Mouse (Mus musculus) c-Kit-negative CD71-positive TER-119-positive erythroid progenitor cells, embryonic 14.5 days (primary cell): ENCODE measurements around the gene Gm3776.
"Not testable (repeated sequence)": the region's sequence is repeated elsewhere in the genome, so short reads cannot be mapped to it uniquely, and the experiment has no call there.

Experiments used
- DNase-seq: peaks from one replicate; pipeline ENCODE4 v3.0.0-alpha.2; 2013; ENCODE audit warnings: low read depth, low spot score

Gm3776 gene

GRCm38 (mm10) chr9:78292462-78292861, 35.5 kb downstream of the Gm3776 start:
- DNase-seq: not testable (repeated sequence)

GRCm38 (mm10) chr9:78293683-78294082, 36.8 kb downstream of the Gm3776 start:
- not testable (repeated sequence) for DNase-seq

GRCm38 (mm10) chr9:78294781-78295180, 37.9 kb downstream of the Gm3776 start:
- DNase-seq: not testable (repeated sequence)

GRCm38 (mm10) chr9:78296089-78296488, 39.2 kb downstream of the Gm3776 start:
- peak; percentile 9 for DNase-seq

- no peak for DNase-seq
These were observed 41.3 kb downstream of the Gm3776 start for GRCm38 (mm10) chr9:78298232-78298631.

GRCm38 (mm10) chr9:78299143-78299542, 42.2 kb downstream of the Gm3776 start:
- not testable (repeated sequence) for DNase-seq

GRCm38 (mm10) chr9:78308122-78308521, 51.2 kb downstream of the Gm3776 start:
- not testable (repeated sequence) for DNase-seq

- DNase-seq: no peak
These were observed 57.8 kb downstream of the Gm3776 start, which contains the start of gene Omt2a for GRCm38 (mm10) chr9:78314696-78315095. TSS of gene Omt2a (minus strand) at chr9:78314796.
